Mouse (Mus musculus) T-helper 1 cell (primary cell): ENCODE data around the gene 1700049E17Rik1.
"Not testable (repeated sequence)": the region's sequence is repeated elsewhere in the genome, so short reads cannot be mapped to it uniquely, and the experiment has no call there.

Source experiments
- in situ Hi-C: fragments of 300-600 bp; cut with MboI, MseI; formaldehyde crosslinking; loops from one replicate; pipeline ENCODE4 v1.15.1; 2025; ENCODE audit warnings: high pct_unique_total_duplicates

Gene 1700049E17Rik1

DNA sequence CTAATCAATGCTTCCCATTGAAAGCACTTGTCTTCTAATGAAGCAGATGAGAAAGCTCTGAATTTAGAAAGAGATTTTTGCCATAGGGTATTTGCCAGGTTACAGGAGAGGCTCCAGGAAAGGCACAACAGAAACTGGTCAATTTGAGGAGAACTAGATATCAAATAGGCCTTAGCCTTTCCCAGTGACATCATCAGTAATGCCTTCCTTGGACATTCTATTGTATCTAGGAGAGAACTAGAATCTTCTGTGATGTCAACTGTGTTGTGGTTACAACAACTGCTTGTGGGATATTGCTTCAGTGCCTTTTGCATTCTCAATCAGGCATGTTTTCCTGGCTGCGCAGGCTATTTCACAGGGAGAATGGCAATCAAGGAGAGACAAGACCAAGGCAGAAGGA is at the start of gene 1700049E17Rik1:
1700049E17Rik1 (plus strand) TSS at position 301 of the 400 bp plus-strand sequence.
- in situ Hi-C loops: loop anchor here (5.0 kb wide), 2 partner anchors 1258 to 1373 kb away; no protein-coding TSS in a partner anchor

DNA sequence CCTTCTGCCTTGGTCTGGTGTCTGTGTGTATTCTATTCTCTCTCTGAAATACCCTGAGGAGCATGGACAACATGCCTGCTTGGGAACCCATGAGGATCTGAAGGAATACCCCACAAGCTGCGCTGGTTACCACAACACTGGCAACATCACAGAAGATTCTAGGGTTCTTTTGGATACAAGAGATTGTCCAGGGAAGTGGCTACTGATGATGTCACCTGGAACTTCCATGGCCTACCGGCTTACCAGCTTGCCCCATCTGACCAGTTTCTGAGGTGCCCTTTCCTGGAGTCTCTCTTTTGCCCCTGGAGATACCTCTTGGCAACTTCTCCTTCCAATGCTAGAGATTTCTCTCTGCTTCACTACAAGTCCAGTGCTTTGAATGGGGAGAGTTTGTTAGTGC is 17.6 kb upstream of the 1700049E17Rik1 start, which contains the start of gene Gm7980:
Gm7980 (minus strand) TSS at position 101 of the 400 bp plus-strand sequence.
- in situ Hi-C loops: not testable (repeated sequence)

DNA sequence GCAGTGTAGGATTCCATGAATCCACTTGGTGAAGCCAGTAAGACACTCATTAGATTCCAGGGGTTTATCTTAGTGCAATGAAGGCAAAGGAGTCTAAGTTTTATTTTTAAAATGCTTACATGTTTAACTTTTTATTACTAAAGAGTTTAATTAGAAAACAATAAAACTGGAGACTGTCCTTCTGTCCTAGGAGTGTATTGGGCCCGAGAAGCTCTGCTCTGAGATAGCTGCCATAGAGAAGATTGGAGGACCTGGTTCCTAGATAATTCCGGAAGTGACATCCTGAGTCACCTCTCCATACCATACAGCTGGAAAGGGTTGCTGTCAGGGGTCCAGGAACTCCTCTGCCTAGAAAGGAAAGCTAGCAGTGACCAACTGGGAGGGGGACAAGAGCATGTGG is 18.9 kb downstream of the 1700049E17Rik1 start, which contains the start of gene 1700024B05Rik:
1700024B05Rik (plus strand) TSS at position 301 of the 400 bp plus-strand sequence.
- in situ Hi-C loops: not testable (repeated sequence)

DNA sequence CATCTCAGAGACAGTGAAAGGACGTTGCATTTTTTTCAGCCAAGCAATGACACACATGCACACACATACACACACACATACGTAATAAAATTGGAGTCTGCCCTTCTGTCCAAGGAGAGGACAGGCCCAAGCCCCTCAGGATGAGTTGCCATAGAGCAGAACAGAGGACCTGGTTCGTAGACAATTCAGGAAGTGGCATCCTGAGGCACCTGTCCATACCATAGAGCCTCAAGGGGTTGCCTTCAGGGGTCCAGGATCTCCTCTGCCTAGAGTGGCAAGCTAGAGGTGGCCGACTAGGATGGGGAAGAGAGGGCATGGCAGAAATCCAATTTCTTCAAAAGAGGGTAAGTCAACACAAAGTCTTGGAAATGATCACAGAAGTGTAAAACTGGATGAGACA is 39.3 kb downstream of the 1700049E17Rik1 start:
- in situ Hi-C loops: loop anchor here (25.0 kb wide), 1 partner anchor 202 kb away; the partner anchor contains the start of genes Gm47189 and Gm7929

DNA sequence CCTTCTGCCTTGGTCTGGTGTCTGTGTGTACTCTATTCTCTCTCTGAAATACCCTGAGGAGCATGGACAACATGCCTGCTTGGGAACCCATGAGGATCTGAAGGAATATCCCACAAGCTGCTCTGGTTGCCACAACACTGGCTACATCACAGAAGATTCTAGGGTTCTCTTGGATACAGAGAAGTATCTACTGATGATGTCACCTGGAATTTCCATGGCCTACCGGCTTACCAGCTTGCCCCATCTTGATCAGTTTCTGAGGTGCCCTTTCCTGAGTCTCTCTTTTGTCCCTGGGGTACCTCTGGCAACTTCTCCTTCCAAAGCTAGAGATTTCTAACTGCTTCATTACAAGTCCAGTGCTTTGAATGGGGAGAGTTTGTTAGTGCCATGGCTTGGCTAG is 43.1 kb downstream of the 1700049E17Rik1 start, which contains the start of gene Gm6401:
Gm6401 (minus strand) TSS at position 101 of the 400 bp plus-strand sequence.
- in situ Hi-C loops: loop anchor here (25.0 kb wide), 1 partner anchor 206 kb away; the partner anchor contains the start of genes Gm47189 and Gm7929

DNA sequence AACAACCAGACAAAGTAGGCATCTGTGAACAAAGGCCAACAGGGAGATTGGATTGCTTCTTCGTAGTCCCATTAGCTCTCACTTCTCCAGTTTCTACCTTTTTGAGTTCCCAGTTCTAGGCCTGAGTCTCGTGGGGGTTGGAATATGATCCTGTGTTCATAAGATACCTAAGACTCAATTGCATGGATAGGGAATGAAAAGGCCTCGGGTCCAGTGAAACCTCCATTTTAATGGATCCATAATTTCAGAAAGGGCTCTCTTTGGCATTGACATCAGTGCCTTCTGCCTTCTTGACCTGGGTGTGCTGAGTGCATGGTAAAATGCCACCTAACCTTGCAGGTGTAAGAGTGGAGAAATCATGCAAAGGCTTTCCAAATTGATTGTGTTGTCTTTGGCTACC is 43.8 kb downstream of the 1700049E17Rik1 start:
- in situ Hi-C loops: loop anchor here (25.0 kb wide), 1 partner anchor 206 kb away; the partner anchor contains the start of genes Gm47189 and Gm7929
